Mouse (Mus musculus) kidney, embryonic 15.5 days (tissue): ENCODE measurements around the gene Slfn8. TPM values are rescaled to one million over a fixed set of nuclear protein-coding genes. Genes with fewer than 3 reads are reported as not detected.
"Not testable (repeated sequence)": the region's sequence is repeated elsewhere in the genome, so short reads cannot be mapped to it uniquely, and the experiment has no call there.

ENCODE experiments used
- ATAC-seq: fragments of 200-750 bp; cut with Nextera tagmentation; replicated peaks from 2 replicates; pipeline ENCODE4 v1.8.0; 2017; ENCODE audit warnings: moderate TSS enrichment; ENCODE audit not compliant: low FRiP score
- H3K27ac ChIP-seq: fragments of 300-500 bp; sonication (generic); 2 replicates; pipeline ENCODE4 v1.5.1; 2015; ENCODE audit warnings: mild to moderate bottlenecking, inconsistent platforms
- H3K27me3 ChIP-seq: fragments of 300-500 bp; sonication (generic); 2 replicates; pipeline ENCODE4 v1.6.1; 2015; ENCODE audit warnings: inconsistent platforms
- H3K36me3 ChIP-seq: fragments of 300-500 bp; sonication (generic); 2 replicates; pipeline ENCODE4 v1.6.1; 2015; ENCODE audit warnings: inconsistent platforms
- H3K4me1 ChIP-seq: fragments of 300-500 bp; sonication (generic); 2 replicates; pipeline ENCODE4 v1.6.1; 2015; ENCODE audit warnings: inconsistent platforms
- H3K4me2 ChIP-seq: fragments of 300-500 bp; sonication (generic); 2 replicates; pipeline ENCODE4 v1.6.1; 2015; ENCODE audit warnings: moderate library complexity, mild to moderate bottlenecking, inconsistent platforms
- H3K4me3 ChIP-seq: fragments of 300-500 bp; sonication (generic); replicated peaks from 2 replicates; pipeline ENCODE4 v1.5.1; 2015; ENCODE audit warnings: mild to moderate bottlenecking, inconsistent platforms
- H3K9ac ChIP-seq: fragments of 300-500 bp; sonication (generic); 2 replicates; pipeline ENCODE4 v1.6.1; 2015; ENCODE audit warnings: mild to moderate bottlenecking, inconsistent platforms
- H3K9me3 ChIP-seq: fragments of 300-500 bp; sonication (generic); replicated peaks from 2 replicates; pipeline ENCODE4 v1.6.1; 2016; ENCODE audit warnings: inconsistent platforms
- WGBS: fragments of 180-500 bp; shearing (Covaris S2); methylation state at CpG from one replicate; pipeline ENCODE4 v1.1.7; 2015; ENCODE audit warnings: mixed read lengths; 5-methylcytosine and 5-hydroxymethylcytosine counted together
- polyA plus RNA-seq: library from polyadenylated mRNA; unstranded; fragments of >200 nt; fragmentation: Nextera tagmentation; extraction: Ambion mirVana; gene quantifications from 2 replicates; pipeline ENCODE4 v1.2.1, GENCODE M21; 2015

Gene Slfn8
- polyA plus RNA-seq, 1 experiment from 2014 or later = 0.58 TPM

DNA sequence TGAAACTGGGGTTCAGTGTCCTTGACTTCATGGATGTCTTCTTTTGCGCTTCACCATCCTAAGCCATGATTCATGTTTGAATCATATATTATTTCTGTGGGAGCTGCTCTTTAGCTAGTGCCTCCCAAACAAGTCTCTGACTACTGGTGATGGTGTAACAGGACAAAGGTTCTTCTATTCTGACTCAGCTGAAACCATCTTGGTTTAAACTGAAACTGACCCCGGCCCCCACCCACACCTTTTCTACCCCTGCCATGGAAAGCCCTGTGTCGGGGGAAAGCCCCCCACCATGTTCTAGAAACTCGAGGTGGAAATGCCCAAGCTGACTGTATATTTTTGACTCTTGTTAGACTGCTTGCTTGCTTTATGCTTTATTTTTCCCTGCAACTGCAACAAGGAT is 23.3 kb upstream of the Slfn8 start:
- WGBS = 86% methylated on average over 4 of the region's 4 CpGs
- no peak for ATAC-seq
- H3K27ac ChIP-seq = no peak overlapping the region
- no peaks in the 10 kb centered on the region for H3K36me3 ChIP-seq
- no peaks in the 10 kb centered on the region for H3K9me3 ChIP-seq
- H3K27me3 ChIP-seq = no peaks in the 10 kb centered on the region
- H3K4me2 ChIP-seq = no peak overlapping the region
- H3K4me1 ChIP-seq = no peaks in the 10 kb centered on the region
- H3K9ac ChIP-seq = no peak overlapping the region
- H3K4me3 ChIP-seq = no peak overlapping the region

GRCm38 (mm10) chr11:83041000-83041399 is 20.4 kb upstream of the Slfn8 start:
- no peak for ATAC-seq
- Histone ChIP-seq H3K9me3 (no peaks in the 10 kb centered on the region), H3K36me3 (no peaks in the 10 kb centered on the region), H3K4me3 (no peak overlapping the region), H3K27me3 (no peaks in the 10 kb centered on the region), H3K4me2 (no peak overlapping the region), H3K9ac (no peak overlapping the region), H3K27ac (no peak overlapping the region), H3K4me1 (no peaks in the 10 kb centered on the region)

DNA sequence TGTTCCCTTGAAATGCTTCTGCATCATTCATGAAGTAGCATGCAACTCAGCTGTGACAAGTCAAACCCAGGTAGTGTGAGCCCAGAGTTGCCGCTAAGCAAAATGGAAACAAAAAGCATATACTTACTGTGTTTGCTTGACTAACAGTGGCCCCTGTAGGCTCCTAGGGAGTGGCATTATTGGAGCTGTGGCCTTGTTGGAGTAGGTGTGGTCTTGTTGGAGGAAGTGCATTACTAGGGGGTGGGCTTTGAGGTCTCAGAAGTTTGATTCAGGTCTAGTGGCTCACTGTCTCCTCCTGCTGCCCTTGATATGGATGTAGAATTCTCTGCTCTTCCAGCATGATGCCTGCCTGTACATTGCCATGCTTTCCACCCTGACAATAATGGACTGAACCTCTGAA is 19.7 kb upstream of the Slfn8 start:
- WGBS = 14% methylated on average over 1 of the region's 1 CpGs
- no peak overlapping the region for H3K9ac ChIP-seq
- no peak for ATAC-seq

DNA sequence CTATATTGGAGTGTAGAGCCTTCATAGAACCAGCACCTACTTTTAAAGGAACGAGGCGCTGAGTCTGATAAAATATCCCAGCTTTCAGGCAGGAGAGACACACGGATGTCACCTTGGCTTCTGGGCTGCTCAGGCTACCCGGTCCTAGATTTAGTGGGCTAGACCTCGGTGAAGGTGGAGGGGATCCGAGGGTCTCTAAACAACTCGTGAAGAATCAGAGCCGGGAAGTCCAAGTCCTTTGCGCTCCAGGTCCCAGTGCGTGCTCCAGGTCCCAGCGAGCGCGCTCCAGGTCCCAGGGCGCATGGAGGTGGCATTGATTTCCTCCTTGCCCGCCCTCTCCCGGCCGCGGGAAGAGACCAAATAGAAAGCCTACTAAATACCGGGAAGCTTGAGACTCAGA is 19.2 kb upstream of the Slfn8 start:
- Histone ChIP-seq H3K27me3 (no peaks in the 10 kb centered on the region), H3K36me3 (no peaks in the 10 kb centered on the region), H3K27ac (no peak overlapping the region), H3K9me3 (no peaks in the 10 kb centered on the region), H3K4me1 (no peaks in the 10 kb centered on the region), H3K4me2 (peak overlapping the region; percentile 49), H3K4me3 (peak overlapping the region; percentile 27), H3K9ac (no peak overlapping the region)
- 13% methylated on average over 19 of the region's 19 CpGs for WGBS
- ATAC-seq = no peak

More for the DNA sequence above, 19.7 kb upstream of the Slfn8 start:
- Histone ChIP-seq H3K4me3 (peak overlapping the region; percentile 27), H3K4me1 (no peaks in the 10 kb centered on the region), H3K36me3 (no peaks in the 10 kb centered on the region), H3K27ac (no peak overlapping the region), H3K27me3 (no peaks in the 10 kb centered on the region), H3K4me2 (peak overlapping the region; percentile 49), H3K9me3 (no peaks in the 10 kb centered on the region)

- Histone ChIP-seq H3K27ac (no peak overlapping the region), H3K36me3 (no peaks in the 10 kb centered on the region), H3K9me3 (no peaks in the 10 kb centered on the region), H3K27me3 (no peaks in the 10 kb centered on the region), H3K4me1 (no peaks in the 10 kb centered on the region), H3K4me3 (no peak overlapping the region), H3K9ac (no peak overlapping the region), H3K4me2 (peak overlapping the region; percentile 49; the same call in 1 of the 2 replicates)
- 25% methylated on average over 1 of the region's 1 CpGs for WGBS
- no peak for ATAC-seq
Measured at GRCm38 (mm10) chr11:83039156-83039555, 18.5 kb upstream of the Slfn8 start.

DNA sequence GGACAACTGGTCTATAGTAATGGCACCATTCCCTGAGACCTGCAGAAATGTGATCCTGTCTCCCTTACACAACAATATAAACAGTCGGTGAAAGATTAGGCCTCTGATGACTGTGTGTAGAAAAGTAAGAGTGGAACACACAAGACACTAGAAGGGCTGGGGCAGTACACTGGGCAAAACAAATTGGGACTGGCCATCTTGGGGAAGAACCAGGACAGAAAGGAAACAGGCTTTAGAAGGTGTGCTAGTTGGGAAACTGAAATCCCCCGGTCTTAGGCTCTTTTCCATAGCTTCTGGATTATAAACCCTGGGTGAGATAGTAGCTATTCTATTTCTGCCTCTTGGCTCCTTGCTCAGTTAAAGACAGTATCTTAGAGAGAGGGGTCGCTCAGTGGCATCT is 18.1 kb upstream of the Slfn8 start:
- H3K4me1 ChIP-seq, H3K4me3 ChIP-seq, ATAC-seq, H3K9me3 ChIP-seq, H3K27ac ChIP-seq, H3K36me3 ChIP-seq, H3K27me3 ChIP-seq, H3K4me2 ChIP-seq, H3K9ac ChIP-seq: not testable (repeated sequence)
- 82% methylated on average over 3 of the region's 3 CpGs for WGBS

DNA sequence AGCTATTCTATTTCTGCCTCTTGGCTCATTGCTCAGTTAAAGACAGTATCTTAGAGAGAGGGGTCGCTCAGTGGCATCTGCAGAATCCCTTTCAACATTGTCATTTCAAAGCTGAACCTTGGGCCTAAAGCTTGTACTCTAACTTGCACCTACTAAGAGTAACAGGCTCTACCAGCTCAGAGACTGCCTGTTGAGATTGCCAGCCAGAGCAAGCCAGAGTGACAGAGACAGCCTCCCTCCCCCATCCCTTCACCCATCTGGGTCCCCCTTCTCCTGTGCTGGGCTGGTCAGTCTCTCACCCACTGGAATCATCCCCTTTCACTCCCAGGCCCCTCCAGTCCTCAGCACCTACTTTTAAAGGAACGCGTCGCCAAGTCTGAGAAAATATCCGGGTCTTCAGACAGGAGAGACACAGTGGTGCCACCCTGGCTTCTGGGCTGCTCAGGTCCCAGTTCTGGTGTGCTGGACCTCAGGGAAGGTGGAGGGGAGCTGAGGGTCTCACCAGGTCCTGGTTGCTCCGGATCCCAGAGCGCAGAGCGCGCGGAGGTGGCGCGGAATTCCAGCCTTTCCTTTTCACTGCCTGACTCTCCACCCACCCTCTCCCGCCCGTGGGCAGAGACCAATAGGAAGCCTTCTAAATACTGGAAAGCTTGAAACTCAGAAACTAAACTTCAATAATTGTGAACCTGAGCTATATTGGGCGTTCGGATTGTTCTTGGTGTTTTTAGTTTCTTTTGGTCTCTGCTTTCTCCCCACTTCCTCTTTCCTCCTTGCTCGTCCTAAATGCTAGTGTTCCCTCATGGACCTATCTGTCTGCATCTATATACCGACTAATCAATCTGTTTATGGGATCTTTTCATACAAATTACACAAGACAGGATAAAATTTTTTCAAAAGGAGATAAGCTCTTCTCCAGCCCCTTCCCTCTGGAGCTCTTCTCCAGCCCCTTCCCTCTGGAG is 770 bp downstream of the Slfn8 start:
- H3K9me3 ChIP-seq, H3K4me1 ChIP-seq, ATAC-seq, H3K9ac ChIP-seq, H3K4me2 ChIP-seq, H3K36me3 ChIP-seq, H3K27ac ChIP-seq, H3K27me3 ChIP-seq, H3K4me3 ChIP-seq: not testable (repeated sequence)
- 75% methylated on average over 18 of the region's 18 CpGs for WGBS

DNA sequence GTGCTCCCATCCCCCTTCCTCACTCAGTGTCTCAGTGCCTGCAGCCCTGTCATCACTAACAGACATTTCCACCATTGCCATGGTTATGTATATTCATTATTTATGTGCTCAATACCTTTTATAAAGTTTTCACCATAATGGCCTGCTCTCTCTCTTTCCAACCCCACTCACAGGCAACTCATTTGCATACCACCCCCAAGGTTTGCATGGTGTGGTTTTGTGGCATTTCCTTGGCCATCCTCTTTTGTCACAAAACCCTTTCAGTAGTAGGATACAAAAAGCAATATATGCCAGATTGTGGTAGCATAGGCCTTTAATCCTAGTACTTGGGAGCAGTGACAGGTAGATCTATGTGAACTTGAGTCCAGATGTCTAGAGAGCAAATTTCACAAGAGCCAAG is 4.5 kb downstream of the Slfn8 start:
- ATAC-seq = no peak
- Histone ChIP-seq H3K27me3 (no peaks in the 10 kb centered on the region), H3K4me2 (no peak overlapping the region), H3K4me3 (no peak overlapping the region), H3K27ac (no peak overlapping the region), H3K9ac (no peak overlapping the region), H3K9me3 (no peaks in the 10 kb centered on the region), H3K4me1 (no peaks in the 10 kb centered on the region), H3K36me3 (no peaks in the 10 kb centered on the region)

DNA sequence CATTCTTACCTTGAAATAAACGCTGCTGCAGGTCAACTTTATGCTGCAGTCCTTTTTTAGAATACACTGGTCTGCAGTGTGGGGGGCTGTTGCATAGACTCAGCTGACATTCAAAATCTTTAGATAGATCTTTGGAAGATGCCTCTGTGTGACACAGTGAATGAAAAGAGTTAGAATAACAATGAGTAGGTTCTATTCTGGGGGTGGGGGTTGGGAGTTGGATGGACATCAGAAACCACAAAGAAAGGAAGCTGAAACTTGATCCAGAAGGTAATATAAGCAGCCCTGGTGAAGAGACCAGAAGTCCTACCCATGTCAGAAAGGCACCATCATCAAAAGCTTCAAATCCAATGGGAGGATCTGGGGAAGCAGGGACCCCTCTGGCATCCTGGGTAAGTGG is 7.3 kb downstream of the Slfn8 start:
- Histone ChIP-seq H3K36me3 (no peaks in the 10 kb centered on the region), H3K27me3 (no peaks in the 10 kb centered on the region), H3K4me3 (no peak overlapping the region), H3K4me1 (no peaks in the 10 kb centered on the region), H3K4me2 (no peak overlapping the region), H3K9me3 (no peaks in the 10 kb centered on the region), H3K27ac (no peak overlapping the region), H3K9ac (no peak overlapping the region)
- no peak for ATAC-seq
- WGBS = 90% methylated on average over 1 of the region's 1 CpGs

DNA sequence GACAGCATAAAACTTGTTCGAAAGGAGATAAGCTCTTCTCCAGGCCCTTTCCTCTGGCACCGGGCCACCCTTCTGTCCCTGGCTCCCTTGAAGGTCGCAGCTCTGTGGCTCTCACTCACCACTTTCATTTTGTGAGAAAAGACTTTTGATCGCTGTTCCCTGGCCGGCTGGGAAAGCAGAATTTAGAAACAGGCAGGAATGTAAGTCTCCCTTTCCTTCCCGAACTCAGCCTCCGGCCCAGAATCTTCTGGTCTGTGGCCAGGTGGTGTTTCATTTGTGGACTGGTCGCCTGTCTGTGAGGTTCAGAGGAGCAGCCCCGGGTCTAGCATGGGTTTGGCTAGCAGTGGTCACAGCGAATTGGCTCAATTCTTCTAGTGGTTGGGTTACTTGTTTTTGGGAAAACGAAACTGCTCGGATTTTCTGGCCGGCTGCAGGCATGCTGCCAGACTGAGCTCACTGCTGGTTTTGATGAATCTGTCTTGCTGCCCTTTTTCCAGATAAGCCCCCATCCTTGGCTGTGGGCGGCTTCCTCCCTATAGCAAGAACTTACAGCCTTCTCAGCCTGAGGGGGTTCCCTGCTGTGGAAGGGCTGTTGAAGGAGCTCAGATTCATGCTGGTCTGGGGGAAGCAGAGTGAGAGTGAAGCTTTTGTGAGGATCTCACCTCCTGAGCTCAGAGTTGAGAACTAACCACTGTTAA is 29.0 kb downstream of the Slfn8 start, which contains the start of gene Slfn9:
TSS of gene Slfn9 (minus strand) at position 362 of the 698 bp plus-strand sequence.
- Histone ChIP-seq H3K27me3 (no peaks in the 10 kb centered on the region), H3K9ac (peak within 1 kb of the TSS; percentile 52), H3K4me3 (peak within 1 kb of the TSS; percentile 55), H3K4me2 (peak within 1 kb of the TSS; percentile 89), H3K9me3 (no peaks in the 10 kb centered on the region), H3K27ac (peak within 1 kb of the TSS; percentile 80), H3K36me3 (peaks cover 8% of the 10 kb centered on the region; the same call in 1 of the 2 replicates), H3K4me1 (peaks cover 21% of the 10 kb centered on the region)
- ATAC-seq = peak; percentile 22; the same call in 1 of the 2 replicates
- WGBS = 5% methylated on average over 14 of the region's 14 CpGs

DNA sequence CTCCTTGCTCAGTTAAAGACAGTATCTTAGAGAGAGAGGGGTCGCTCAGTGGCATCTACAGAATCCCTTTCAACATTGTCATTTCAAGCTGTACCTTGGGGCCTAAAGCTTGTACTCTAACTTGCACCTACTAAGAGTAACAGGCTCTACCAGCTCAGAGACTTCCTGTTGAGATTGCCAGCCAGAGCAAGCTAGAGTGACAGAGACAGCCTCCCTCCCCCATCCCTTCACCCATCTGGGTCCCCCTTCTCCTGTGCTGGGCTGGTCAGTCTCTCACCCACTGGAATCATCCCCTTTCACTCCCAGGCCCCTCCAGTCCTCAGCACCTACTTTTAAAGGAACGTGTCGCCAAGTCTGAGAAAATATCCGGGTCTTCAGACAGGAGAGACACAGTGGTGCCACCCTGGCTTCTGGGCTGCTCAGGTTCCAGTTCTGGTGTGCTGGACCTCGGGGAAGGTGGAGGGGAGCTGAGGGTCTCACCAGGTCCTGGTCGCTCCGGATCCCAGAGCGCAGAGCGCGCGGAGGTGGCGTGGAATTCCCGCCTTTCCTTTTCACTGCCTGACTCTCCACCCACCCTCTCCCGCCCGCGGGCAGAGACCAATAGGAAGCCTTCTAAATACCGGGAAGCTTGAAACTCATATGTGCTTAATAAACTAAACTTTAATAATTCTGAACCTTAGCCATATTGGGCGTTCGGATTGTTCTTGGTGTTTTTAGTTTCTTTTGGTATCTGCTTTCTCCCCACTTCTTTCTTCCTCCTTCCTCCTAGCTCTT is 29.8 kb downstream of the Slfn8 start:
- peak; percentile 58; the same call in 1 of the 2 replicates for ATAC-seq
- H3K36me3 ChIP-seq, H3K27me3 ChIP-seq, H3K9me3 ChIP-seq: not testable (repeated sequence)
- WGBS = 15% methylated on average over 19 of the region's 19 CpGs
- H3K4me2 ChIP-seq = peak overlapping the region; percentile 89
- H3K27ac ChIP-seq = peak overlapping the region; percentile 80
- peaks cover 22% of the 10 kb centered on the region for H3K4me1 ChIP-seq
- H3K9ac ChIP-seq = peak overlapping the region; percentile 52
- H3K4me3 ChIP-seq = peak overlapping the region; percentile 55

GRCm38 (mm10) chr11:82989357-82989756 is 31.3 kb downstream of the Slfn8 start:
- H3K4me1 ChIP-seq = peaks cover 22% of the 10 kb centered on the region
- H3K4me3 ChIP-seq = peak overlapping the region; percentile 55
- H3K36me3 ChIP-seq = peaks cover 18% of the 10 kb centered on the region
- H3K27ac ChIP-seq = no peak overlapping the region
- no peaks in the 10 kb centered on the region for H3K27me3 ChIP-seq
- H3K9ac ChIP-seq = no peak overlapping the region
- H3K4me2 ChIP-seq = peak overlapping the region; percentile 89
- 0 out of 2 replicates have a peak, but pooled peaks have one; percentile 40 for ATAC-seq
- WGBS = 23% methylated on average over 12 of the region's 12 CpGs
- no peaks in the 10 kb centered on the region for H3K9me3 ChIP-seq
